Mouse (Mus musculus) hindbrain, postnatal 0 days (tissue): ENCODE data around the gene Arhgap19. TPM values are rescaled to one million over a fixed set of nuclear protein-coding genes. Genes with fewer than 3 reads are reported as not detected.
A peak's percentile ranks its signal among the peaks of the same experiment; 100 is the strongest.

ENCODE experiments used
- ATAC-seq: fragments of 200-750 bp; cut with Nextera tagmentation; 2 replicates; pipeline ENCODE4 v1.8.0; 2017; ENCODE audit warnings: mild to moderate bottlenecking, moderate TSS enrichment, moderate library complexity
- DNase-seq: peaks from one replicate; pipeline ENCODE4 v3.0.0-alpha.2; 2015; ENCODE audit warnings: low spot score
- H3K27ac ChIP-seq: fragments of 300-500 bp; sonication (generic); 2 replicates; pipeline ENCODE4 v1.5.1; 2014; ENCODE audit warnings: mild to moderate bottlenecking
- H3K27me3 ChIP-seq: fragments of 300-500 bp; sonication (generic); 2 replicates; pipeline ENCODE4 v1.6.1; 2014; ENCODE audit warnings: low read length, mixed read lengths; ENCODE audit not compliant: insufficient read depth
- H3K36me3 ChIP-seq: fragments of 300-500 bp; sonication (generic); 2 replicates; pipeline ENCODE4 v1.6.1; 2014; ENCODE audit warnings: low read length, mixed read lengths; ENCODE audit not compliant: insufficient read depth
- H3K4me1 ChIP-seq: fragments of 300-500 bp; sonication (generic); 2 replicates; pipeline ENCODE4 v1.6.1; 2014; ENCODE audit warnings: antibody characterized with exemption, low read length, mixed read lengths; ENCODE audit not compliant: insufficient read depth
- H3K4me2 ChIP-seq: fragments of 300-500 bp; sonication (generic); 2 replicates; pipeline ENCODE4 v1.6.1; 2014; ENCODE audit warnings: low read depth, mild to moderate bottlenecking, low read length, moderate library complexity, mixed read lengths
- H3K4me3 ChIP-seq: fragments of 300-500 bp; sonication (generic); 2 replicates; pipeline ENCODE4 v1.5.1; 2014; ENCODE audit warnings: low read length
- H3K9ac ChIP-seq: fragments of 300-500 bp; sonication (generic); replicated peaks from 2 replicates; pipeline ENCODE4 v1.6.1; 2014; ENCODE audit warnings: mild to moderate bottlenecking, low read length, moderate library complexity, mixed read lengths
- H3K9me3 ChIP-seq: fragments of 300-500 bp; sonication (generic); 2 replicates; pipeline ENCODE4 v1.6.1; 2016; ENCODE audit warnings: low read length, mixed read lengths
- CTCF ChIP-seq: IDR thresholded peaks from 2 replicates; pipeline ENCODE4 v1.5.1; 2016; ENCODE audit warnings: antibody characterized with exemption, control low read depth, low read depth
- WGBS: fragments of 180-500 bp; shearing (Covaris S2); extraction: QIAGEN DNeasy Blood & Tissue Kit; methylation state at CpG from one replicate; pipeline ENCODE4 v1.1.7; 2014; 5-methylcytosine and 5-hydroxymethylcytosine counted together
- polyA plus RNA-seq: library from polyadenylated mRNA; unstranded; fragments of >200 nt; fragmentation: Nextera tagmentation; extraction: Ambion mirVana; gene quantifications from 2 replicates; pipeline ENCODE4 v1.2.1, GENCODE M21; 2015
- total RNA-seq: library from RNA; depleted of rRNA; stranded (reverse); fragments of >200 nt; gene quantifications from 2 replicates; pipeline ENCODE4 v1.2.3, GENCODE M21; 2014

Arhgap19 gene
- total and polyA plus RNA-seq, 2 experiments from 2014 or later: 3.9 to 5.5 TPM

GRCm38 (mm10) chr19:41831718-41832391 lies 30.0 kb upstream of the Arhgap19 start:
- no peak for ATAC-seq
- H3K36me3 ChIP-seq: no peaks in the 10 kb centered on the region
- peaks cover 13% of the 10 kb centered on the region; the same call in 1 of the 2 replicates for H3K4me1 ChIP-seq
- 0 out of 2 replicates have a peak overlapping the region, but pooled peaks have one; percentile 90 for H3K27ac ChIP-seq
- peak overlapping the region; percentile 71 for H3K4me3 ChIP-seq
- no peak for TF ChIP-seq CTCF
- DNase-seq: no peak
- 14% methylated on average over 14 of the region's 14 CpGs for WGBS
- H3K27me3 ChIP-seq: no peaks in the 10 kb centered on the region
- H3K9me3 ChIP-seq: no peaks in the 10 kb centered on the region
- H3K4me2 ChIP-seq: peak overlapping the region; percentile 91
- peak overlapping the region; percentile 79; the same call in 1 of the 2 replicates for H3K9ac ChIP-seq

GRCm38 (mm10) chr19:41831101-41831570 lies 29.3 kb upstream of the Arhgap19 start:
- Histone ChIP-seq H3K9me3 (no peaks in the 10 kb centered on the region), H3K4me2 (peak overlapping the region; percentile 91), H3K4me1 (peaks cover 13% of the 10 kb centered on the region; the same call in 1 of the 2 replicates), H3K27ac (peak overlapping the region; percentile 90), H3K4me3 (peak overlapping the region; percentile 71), H3K27me3 (no peaks in the 10 kb centered on the region), H3K36me3 (no peaks in the 10 kb centered on the region), H3K9ac (peak overlapping the region; percentile 79)
- peak; percentile 73 for DNase-seq
- WGBS: 2% methylated on average over 19 of the region's 19 CpGs
- no peak; the same call in 1 of the 2 replicates for ATAC-seq
- TF ChIP-seq CTCF: no peak

DNA sequence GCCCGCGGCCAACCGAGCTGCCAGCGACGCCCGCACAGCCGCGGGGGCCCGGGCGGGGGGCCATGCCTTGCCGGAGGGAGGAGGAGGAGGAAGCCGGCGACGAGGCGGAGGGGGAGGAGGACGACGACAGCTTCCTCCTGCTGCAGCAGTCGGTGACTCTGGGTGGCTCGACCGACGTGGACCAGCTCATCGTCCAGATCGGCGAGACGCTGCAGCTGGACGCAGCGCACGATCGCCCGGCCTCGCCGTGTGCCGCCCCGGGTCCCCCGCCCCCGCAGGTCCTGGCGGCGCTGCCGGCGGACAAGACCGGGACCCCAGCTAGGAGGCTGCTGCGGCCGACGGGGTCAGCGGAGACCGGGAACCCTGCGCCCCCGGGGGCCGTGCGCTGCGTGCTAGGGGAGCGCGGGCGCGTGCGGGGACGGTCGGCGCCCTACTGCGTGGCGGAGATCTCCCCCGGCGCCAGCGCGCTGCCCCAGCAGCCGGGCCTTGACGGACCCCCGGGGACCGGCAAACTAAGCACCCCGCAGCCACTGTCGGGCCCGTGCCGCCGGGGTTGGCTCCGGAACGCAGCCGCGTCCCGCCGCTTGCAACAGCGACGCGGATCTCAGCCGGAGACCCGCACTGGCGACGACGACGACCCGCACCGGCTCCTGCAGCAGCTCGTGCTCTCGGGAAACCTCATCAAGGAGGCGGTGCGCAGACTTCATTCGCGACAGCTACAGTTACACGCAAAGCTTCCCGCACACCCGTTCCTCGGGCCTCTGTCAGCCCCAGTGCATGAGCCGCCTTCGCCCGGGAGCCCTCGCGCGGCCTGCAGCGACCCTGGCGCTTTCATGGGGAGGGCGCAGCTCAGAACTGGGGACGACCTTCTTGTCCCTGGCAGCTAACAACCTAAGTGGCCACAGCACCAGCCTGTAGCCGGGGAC lies 28.5 kb upstream of the Arhgap19 start:
- ATAC-seq (peak; percentile 58), DNase-seq (peak; percentile 62)
- TF ChIP-seq CTCF: peak; percentile 22; the same call in 1 of the 2 replicates
- WGBS: 2% methylated on average over 97 of the region's 112 CpGs
- H3K27ac ChIP-seq: peak overlapping the region; percentile 90
- H3K9ac ChIP-seq: peak overlapping the region; percentile 79
- no peaks in the 10 kb centered on the region for H3K27me3 ChIP-seq
- peak overlapping the region; percentile 91 for H3K4me2 ChIP-seq
- no peaks in the 10 kb centered on the region for H3K9me3 ChIP-seq
- H3K4me3 ChIP-seq: peak overlapping the region; percentile 71
- no peaks in the 10 kb centered on the region for H3K36me3 ChIP-seq
- H3K4me1 ChIP-seq: peaks cover 13% of the 10 kb centered on the region; the same call in 1 of the 2 replicates

GRCm38 (mm10) chr19:41829381-41830105 lies 27.7 kb upstream of the Arhgap19 start, which contains the start of gene Frat1:
TSS of gene Frat1 (plus strand) at chr19:41829970.
- TF ChIP-seq CTCF: peak; percentile 23; the same call in 1 of the 2 replicates
- Histone ChIP-seq H3K4me2 (peak within 1 kb of the TSS; percentile 91), H3K9me3 (no peaks in the 10 kb centered on the region), H3K4me1 (peaks cover 13% of the 10 kb centered on the region; the same call in 1 of the 2 replicates), H3K36me3 (no peaks in the 10 kb centered on the region), H3K27me3 (no peaks in the 10 kb centered on the region), H3K9ac (peak within 1 kb of the TSS; percentile 79), H3K27ac (peak within 1 kb of the TSS; percentile 90), H3K4me3 (peak within 1 kb of the TSS; percentile 71)
- WGBS: under 1% methylated on average over 39 of the region's 39 CpGs
- ATAC-seq (peak; percentile 97), DNase-seq (peak; percentile 94)

DNA sequence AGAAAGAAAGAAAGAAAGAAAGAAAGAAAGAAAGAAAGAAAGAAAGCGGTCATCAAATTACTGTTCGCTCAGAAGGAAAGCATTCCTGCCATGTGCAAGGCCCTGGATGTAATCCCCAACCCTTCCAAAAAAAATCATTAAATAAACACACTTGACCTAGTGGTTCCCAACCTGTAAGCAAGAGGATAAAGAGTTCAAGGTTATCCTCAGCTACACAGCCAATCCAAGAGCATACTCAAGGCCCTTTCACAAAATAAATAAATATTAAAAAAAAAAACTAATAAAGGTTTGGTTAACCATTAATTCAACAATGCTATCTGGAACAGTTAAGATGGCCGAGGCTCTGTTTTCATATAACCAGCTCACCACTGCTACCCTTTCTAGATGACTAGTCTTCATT lies 27.1 kb upstream of the Arhgap19 start:
- no peak for TF ChIP-seq CTCF
- DNase-seq (no peak), ATAC-seq (no peak)
- Histone ChIP-seq H3K4me2 (peak overlapping the region; percentile 91), H3K27me3 (no peaks in the 10 kb centered on the region), H3K4me3 (peak overlapping the region; percentile 71), H3K9ac (peak overlapping the region; percentile 79), H3K9me3 (no peaks in the 10 kb centered on the region), H3K4me1 (peaks cover 13% of the 10 kb centered on the region; the same call in 1 of the 2 replicates), H3K27ac (peak overlapping the region; percentile 90; the same call in 1 of the 2 replicates), H3K36me3 (no peaks in the 10 kb centered on the region)
- WGBS: 60% methylated on average over 3 of the region's 3 CpGs

DNA sequence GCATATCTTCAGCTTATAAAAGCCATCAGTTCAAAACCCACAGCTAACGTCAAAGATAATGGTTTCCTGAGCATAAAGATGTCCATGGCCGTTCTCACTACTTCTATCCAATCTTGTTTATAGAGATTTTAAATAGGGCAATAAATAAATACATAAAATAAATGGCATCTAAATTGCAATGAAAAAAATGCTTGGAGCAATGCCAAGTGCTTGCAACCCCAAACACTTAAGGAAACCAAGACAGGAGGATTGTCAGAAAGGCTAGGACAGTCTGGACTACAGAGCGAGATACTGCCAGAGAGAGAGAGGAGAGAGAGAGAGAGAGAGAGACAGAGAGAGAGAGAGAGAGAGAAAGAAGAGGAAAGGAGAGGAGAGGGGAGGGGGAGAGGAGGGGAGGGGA lies 24.7 kb upstream of the Arhgap19 start:
- DNase-seq (no peak), ATAC-seq (no peak)
- H3K4me1 ChIP-seq: 0 out of 2 replicates have a peak, but pooled peaks cover under 1% of the 10 kb centered on the region
- H3K27ac ChIP-seq: no peak overlapping the region
- no peak for TF ChIP-seq CTCF
- H3K4me3 ChIP-seq: no peak overlapping the region
- no peaks in the 10 kb centered on the region for H3K9me3 ChIP-seq
- 86% methylated on average over 3 of the region's 3 CpGs for WGBS
- no peak overlapping the region for H3K9ac ChIP-seq
- no peaks in the 10 kb centered on the region for H3K36me3 ChIP-seq
- H3K27me3 ChIP-seq: no peaks in the 10 kb centered on the region
- H3K4me2 ChIP-seq: no peak overlapping the region
